Mouse (Mus musculus) thymus, postnatal 36 days (tissue): ENCODE results near the gene Mfn1.

Source experiments
- DNase-seq, 2 experiments: peaks; one replicate each; pipeline ENCODE4 v3.0.0; 2022; ENCODE audit warnings: mixed read lengths in 2 of 2

Mfn1 gene

DNA sequence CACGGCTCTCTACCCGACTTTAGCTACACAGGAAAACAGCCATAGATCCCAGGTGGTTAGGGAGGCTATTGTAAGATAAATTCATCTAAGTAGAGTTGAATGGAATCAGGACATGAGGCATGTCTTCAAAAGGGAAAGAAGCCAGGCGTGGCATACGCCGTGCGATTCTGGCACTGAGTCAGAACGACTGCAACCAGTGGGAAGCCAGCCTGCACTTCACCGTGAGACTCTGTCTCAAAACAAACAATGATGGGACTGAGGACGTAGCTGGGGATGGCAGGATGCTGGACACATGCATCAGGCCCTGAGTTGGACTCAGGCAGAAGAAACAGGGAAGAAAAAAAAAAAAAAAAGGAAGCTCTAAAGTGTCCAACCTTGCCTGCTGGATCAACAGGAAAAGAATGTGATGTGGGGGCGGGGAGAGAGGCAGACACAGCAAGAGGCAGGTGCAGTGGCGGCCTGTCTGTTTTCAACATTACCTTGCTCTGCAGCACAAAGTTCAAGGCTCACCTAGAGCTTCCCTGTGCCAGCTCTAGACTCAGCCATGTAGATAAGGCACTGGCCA lies 82.4 kb downstream of the Mfn1 start:
- peak in 1 of 2 experiments; percentile 18 for DNase-seq

DNA sequence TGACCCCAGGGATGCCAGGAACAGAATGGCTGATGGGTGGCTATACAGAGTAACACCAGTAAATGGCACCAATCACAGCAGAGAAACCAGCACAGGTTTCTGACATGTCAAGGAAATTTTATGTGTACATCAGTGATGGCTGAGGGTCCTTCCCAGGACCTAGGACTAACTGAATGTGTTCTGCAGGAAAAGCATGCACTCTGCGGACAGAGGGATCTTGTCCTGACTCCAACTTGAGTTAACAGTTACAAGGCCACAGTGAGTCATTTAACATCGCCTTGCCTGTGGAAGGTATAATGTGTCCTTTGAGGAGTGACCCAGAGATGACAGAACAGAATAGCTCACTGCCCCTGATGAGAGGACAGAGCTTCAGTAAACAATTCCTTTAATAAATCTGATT lies 85.5 kb downstream of the Mfn1 start:
- no peak for DNase-seq

DNA sequence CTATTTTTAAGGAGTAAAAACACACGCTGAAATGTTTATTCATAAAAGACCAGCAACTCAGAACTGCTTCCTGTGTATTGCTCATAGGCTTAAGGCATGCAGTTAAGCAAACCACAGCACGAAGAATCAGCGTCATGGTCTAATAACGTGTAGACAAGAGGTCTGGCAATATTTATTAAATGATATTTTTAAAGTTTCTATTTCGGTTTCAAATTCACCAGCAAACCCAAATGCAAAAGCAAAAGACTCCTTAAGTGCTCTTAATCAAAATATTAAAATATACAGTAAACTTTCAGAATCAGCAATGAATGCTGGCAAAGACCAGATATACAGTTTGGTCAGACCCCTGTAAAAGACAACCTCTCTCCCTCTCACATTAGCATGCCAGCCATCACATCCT lies 86.1 kb downstream of the Mfn1 start:
- no peak for DNase-seq

DNA sequence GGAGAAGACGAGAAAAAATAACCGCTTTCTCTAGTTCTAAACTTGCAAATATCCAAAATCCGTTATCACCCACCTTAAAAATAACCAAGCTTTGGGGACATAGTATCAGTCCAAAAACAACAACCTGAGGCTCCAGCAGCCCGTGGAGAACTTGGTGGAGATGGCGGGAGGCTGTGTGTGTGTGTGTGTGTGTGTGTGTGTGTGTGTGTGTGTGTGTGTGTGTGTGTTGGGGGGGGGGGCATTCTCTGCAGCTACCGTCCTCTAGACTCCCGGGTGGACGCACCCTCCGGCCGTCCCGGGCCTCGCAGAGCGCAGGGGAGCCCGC lies 86.7 kb downstream of the Mfn1 start:
- DNase-seq: no peak

DNA sequence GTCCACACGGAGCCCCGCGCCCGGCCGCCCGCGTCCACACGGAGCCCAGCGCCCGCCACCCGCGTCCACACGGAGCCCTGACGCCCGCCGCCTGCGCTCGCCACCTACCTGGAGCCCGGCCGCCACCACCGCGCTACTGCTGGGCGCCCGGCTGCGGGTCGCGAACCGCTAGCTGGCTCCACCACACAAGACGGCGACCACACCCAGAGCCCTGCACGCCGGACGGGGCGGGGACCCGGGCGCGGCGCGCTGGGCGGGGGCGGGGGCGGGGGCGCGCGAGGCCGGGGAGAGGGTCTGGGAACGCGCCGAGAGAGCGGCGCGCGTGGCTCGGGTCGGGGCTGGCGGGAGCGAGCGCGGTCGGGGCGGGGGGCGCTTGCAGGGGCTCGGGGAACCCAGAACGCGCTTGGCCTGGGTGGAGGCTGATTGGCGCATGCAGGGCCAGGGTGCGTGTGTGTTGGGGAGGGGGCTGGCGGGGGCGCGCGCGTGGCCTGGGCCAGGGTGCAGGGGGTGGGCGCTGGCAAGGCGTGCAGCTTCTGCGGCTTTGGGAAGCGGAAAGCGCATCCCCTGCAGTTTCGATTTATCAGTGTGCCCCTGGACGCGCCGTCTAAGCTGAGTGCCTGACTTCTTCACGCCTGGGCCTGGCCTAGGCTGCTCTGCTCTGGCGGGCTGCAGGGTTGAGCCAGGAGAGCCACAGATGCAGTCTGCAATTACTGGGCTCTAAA lies 87.2 kb downstream of the Mfn1 start, which contains the start of gene Gnb4:
TSS of gene Gnb4 (minus strand) at position 255 of the 722 bp plus-strand sequence.
- peak; percentile 60 to 74 for DNase-seq

DNA sequence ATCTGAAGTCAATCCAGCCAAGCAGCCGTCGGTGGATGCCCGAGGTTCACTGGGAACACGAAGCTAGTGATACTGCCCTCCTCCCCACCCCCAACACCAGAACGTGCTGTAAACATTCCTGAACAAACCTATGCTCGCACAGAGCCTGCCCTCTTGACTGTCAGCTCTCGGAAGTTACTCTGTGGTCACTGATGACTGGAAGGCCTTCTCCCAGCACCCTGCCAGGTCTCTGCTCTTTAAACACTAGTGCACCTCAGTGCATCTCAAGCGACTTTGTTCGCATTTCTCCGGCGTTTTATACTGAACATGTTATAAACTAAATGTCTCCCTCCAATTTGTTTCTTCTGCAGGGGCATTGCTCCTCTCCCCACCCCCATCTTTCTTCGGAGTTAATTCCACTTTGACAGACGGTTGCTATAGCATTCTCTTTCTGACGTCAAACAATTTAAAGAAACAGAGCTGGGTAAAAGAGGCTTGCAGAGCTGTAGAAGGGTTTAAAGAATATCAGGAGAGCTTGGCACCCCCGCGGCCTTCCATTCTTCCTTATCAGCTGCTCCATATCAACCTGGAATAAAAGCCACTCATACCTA lies 87.9 kb downstream of the Mfn1 start:
- DNase-seq: no peak

DNA sequence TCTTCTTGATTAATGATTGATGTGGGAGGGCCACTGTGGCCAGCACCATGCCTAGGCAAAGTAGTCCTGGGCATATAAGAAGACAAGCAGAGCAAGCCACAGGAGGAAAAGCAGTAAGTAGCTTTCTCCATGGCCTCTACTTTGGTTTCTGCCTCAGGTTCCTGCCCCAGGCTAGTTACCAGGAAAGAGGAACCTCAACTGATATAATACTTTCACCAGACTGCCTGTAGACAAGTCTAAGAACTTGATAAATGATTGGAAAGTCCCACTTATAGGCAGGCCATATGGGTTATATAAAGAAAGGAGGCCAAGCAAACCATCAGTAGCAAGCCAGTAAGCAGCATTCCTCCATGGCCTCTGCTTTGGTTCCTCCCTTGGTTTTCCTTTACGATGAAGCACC lies 92.4 kb downstream of the Mfn1 start:
- DNase-seq: no peak

DNA sequence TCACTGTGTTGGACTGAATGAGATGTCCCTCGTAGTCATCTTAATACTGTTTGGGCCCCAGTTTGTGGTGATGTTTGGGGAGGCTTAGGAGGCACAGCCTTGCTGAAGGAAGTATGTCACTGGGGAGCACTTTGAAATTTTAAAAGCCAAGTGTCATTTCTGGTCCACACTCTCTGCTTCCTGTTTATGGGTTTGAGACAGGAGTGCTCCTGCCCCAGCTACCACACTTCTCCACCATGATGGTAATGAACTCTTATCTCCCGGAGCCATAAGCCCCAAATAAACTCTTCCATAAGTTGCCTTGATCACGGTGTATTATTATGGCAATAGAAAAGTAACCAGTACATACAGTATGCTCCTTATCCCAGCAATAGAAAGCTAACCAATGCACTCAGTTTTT lies 92.8 kb downstream of the Mfn1 start:
- DNase-seq: no peak

DNA sequence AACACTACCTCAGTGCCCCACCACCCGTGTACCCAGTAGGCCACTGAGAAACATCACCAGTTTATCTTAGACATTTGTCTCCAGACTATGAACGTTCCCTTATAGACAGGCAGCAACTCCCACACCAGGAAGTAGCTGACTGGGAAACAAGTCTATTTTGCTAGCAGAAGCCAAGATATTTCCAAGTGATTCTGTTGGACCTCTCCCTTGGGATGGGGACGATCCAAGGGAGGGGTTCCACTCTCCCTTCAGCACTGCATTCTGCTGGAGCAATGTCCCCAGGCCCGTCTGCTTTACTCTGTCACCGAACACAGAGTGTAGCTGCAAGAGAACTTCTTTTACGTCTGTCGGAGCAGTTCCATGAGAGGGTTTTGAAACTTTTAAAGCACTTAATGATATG lies 98.9 kb downstream of the Mfn1 start:
- DNase-seq: no peak
